Mouse (Mus musculus) midbrain, embryonic 14.5 days (tissue): Measurements from ENCODE around the gene Ofcc1. TPM values are rescaled to one million over a fixed set of nuclear protein-coding genes. Genes with fewer than 3 reads are reported as not detected.

Experiments used
- ATAC-seq: fragments of 200-750 bp; cut with Nextera tagmentation; 2 replicates; pipeline ENCODE4 v1.8.0; 2017; ENCODE audit warnings: moderate number of reproducible peaks, moderate library complexity; ENCODE audit not compliant: low FRiP score, low TSS enrichment
- DNase-seq: peaks from one replicate; pipeline ENCODE4 v3.0.0-alpha.2; 2015
- H3K27ac ChIP-seq: fragments of 300-500 bp; sonication (generic); replicated peaks from 2 replicates; pipeline ENCODE4 v1.5.1; 2014; ENCODE audit warnings: mild to moderate bottlenecking, low read depth, low read length, moderate library complexity
- H3K27me3 ChIP-seq: fragments of 300-500 bp; sonication (generic); 2 replicates; pipeline ENCODE4 v1.6.1; 2014; ENCODE audit warnings: low read length, control low read depth, mixed read lengths; ENCODE audit not compliant: control insufficient read depth, insufficient read depth
- H3K36me3 ChIP-seq: fragments of 300-500 bp; sonication (generic); 2 replicates; pipeline ENCODE4 v1.6.1; 2014; ENCODE audit warnings: low read length, control low read depth; ENCODE audit not compliant: control insufficient read depth, insufficient read depth
- H3K4me1 ChIP-seq: fragments of 300-500 bp; sonication (generic); 2 replicates; pipeline ENCODE4 v1.6.1; 2014; ENCODE audit warnings: mild to moderate bottlenecking, antibody characterized with exemption, low read length, control low read depth; ENCODE audit not compliant: control insufficient read depth, insufficient read depth
- H3K4me2 ChIP-seq: fragments of 300-500 bp; sonication (generic); 2 replicates; pipeline ENCODE4 v1.6.1; 2014; ENCODE audit warnings: mild to moderate bottlenecking, low read length, moderate library complexity
- H3K4me3 ChIP-seq: fragments of 300-500 bp; sonication (generic); replicated peaks from 2 replicates; pipeline ENCODE4 v1.5.1; 2014; ENCODE audit warnings: low read depth, low read length
- H3K9ac ChIP-seq: fragments of 300-500 bp; sonication (generic); replicated peaks from 2 replicates; pipeline ENCODE4 v1.6.1; 2014; ENCODE audit warnings: mild to moderate bottlenecking, low read length, moderate library complexity
- H3K9me3 ChIP-seq: fragments of 300-500 bp; sonication (generic); 2 replicates; pipeline ENCODE4 v1.6.1; 2016; ENCODE audit warnings: low read length, control low read depth, mixed read lengths; ENCODE audit not compliant: control insufficient read depth
- WGBS: fragments of 180-500 bp; shearing (Covaris S2); extraction: QIAGEN DNeasy Blood & Tissue Kit; methylation state at CpG from one replicate; pipeline ENCODE4 v1.1.7; 2014; 5-methylcytosine and 5-hydroxymethylcytosine counted together
- polyA plus RNA-seq: library from polyadenylated mRNA; unstranded; fragments of >200 nt; fragmentation: Nextera tagmentation; extraction: Ambion mirVana; gene quantifications from 2 replicates; pipeline ENCODE4 v1.2.1, GENCODE M21; 2014

The Ofcc1 gene
- polyA plus RNA-seq, 1 experiment from 2014 or later, result 0.14 TPM

DNA sequence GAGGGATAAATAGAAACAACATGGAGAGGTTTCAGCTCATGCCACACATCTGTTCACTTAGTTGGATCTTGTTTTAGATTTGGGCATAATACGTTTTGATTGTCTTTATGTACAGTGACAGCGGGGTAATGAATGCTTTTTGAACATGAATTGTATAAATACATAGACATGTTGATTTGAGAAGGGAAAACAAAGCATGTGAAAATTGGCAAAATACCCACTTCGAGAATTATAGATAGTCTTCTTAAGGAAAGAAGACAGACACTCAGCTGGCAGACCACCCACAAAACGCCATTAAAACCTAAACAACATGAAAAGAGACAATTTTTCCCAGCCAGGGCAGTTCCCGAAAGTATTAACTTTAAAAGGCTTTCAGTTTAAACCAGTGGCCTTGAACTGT, 37.9 kb downstream of the Ofcc1 start:
- no peak for ATAC-seq
- H3K4me1 ChIP-seq, result no peaks in the 10 kb centered on the region
- WGBS, result 85% methylated on average over 5 of the region's 5 CpGs
- no peak overlapping the region for H3K27ac ChIP-seq
- H3K27me3 ChIP-seq, result no peaks in the 10 kb centered on the region
- H3K4me2 ChIP-seq, result no peak overlapping the region
- H3K4me3 ChIP-seq, result no peak overlapping the region
- no peaks in the 10 kb centered on the region for H3K36me3 ChIP-seq
- DNase-seq, result no peak
- H3K9me3 ChIP-seq, result no peaks in the 10 kb centered on the region
- no peak overlapping the region for H3K9ac ChIP-seq

- H3K9ac ChIP-seq, result no peak overlapping the region
- H3K4me1 ChIP-seq, result no peaks in the 10 kb centered on the region
- no peak overlapping the region for H3K4me3 ChIP-seq
- H3K9me3 ChIP-seq, result no peaks in the 10 kb centered on the region
- WGBS, result 79% methylated on average over 6 of the region's 6 CpGs
- DNase-seq, result no peak
- no peak overlapping the region for H3K27ac ChIP-seq
- no peaks in the 10 kb centered on the region for H3K36me3 ChIP-seq
- no peak for ATAC-seq
- no peak overlapping the region for H3K4me2 ChIP-seq
- no peaks in the 10 kb centered on the region for H3K27me3 ChIP-seq
Observed at GRCm38 (mm10) chr13:40320814-40321525, 40.3 kb downstream of the Ofcc1 start.

DNA sequence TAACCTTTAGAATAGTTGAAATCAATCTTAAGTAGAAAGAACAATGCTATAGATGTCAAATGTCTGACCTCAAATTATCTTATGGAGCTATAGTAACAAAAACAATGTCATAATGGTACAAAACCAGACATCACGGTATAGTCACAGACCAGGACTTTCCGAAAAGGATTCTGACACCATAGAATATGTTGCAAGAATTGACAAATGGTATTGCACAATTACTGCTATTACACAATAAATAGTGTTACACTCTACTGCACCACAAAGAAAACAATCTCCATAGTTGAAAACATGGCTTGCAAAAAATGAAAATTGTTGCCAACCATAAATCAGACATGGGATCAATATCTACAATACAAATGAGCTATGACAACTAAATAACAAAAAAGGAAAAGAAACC, 43.5 kb downstream of the Ofcc1 start:
- 93% methylated on average over 2 of the region's 2 CpGs for WGBS
- Histone ChIP-seq H3K4me3 (no peak overlapping the region), H3K27me3 (no peaks in the 10 kb centered on the region), H3K4me1 (no peaks in the 10 kb centered on the region), H3K9me3 (no peaks in the 10 kb centered on the region), H3K4me2 (no peak overlapping the region), H3K9ac (no peak overlapping the region), H3K36me3 (no peaks in the 10 kb centered on the region), H3K27ac (no peak overlapping the region)
- no peak for DNase-seq
- no peak for ATAC-seq

GRCm38 (mm10) chr13:40315158-40315792, 46.0 kb downstream of the Ofcc1 start:
- no peaks in the 10 kb centered on the region for H3K36me3 ChIP-seq
- no peaks in the 10 kb centered on the region for H3K4me1 ChIP-seq
- no peak overlapping the region for H3K4me2 ChIP-seq
- no peaks in the 10 kb centered on the region for H3K27me3 ChIP-seq
- H3K27ac ChIP-seq, result no peak overlapping the region
- 84% methylated on average over 4 of the region's 4 CpGs for WGBS
- no peak overlapping the region for H3K9ac ChIP-seq
- no peak for DNase-seq
- no peak overlapping the region for H3K4me3 ChIP-seq
- ATAC-seq, result no peak
- H3K9me3 ChIP-seq, result no peaks in the 10 kb centered on the region

GRCm38 (mm10) chr13:40292891-40293290, 68.4 kb downstream of the Ofcc1 start:
- H3K4me2 ChIP-seq, result no peak overlapping the region
- no peaks in the 10 kb centered on the region for H3K4me1 ChIP-seq
- H3K9ac ChIP-seq, result no peak overlapping the region
- DNase-seq (no peak), ATAC-seq (no peak)
- H3K4me3 ChIP-seq, result no peak overlapping the region
- no peak overlapping the region for H3K27ac ChIP-seq
- H3K36me3 ChIP-seq, result no peaks in the 10 kb centered on the region
- no peaks in the 10 kb centered on the region for H3K27me3 ChIP-seq
- WGBS, result 55% methylated on average over 2 of the region's 2 CpGs
- H3K9me3 ChIP-seq, result no peaks in the 10 kb centered on the region

- Histone ChIP-seq H3K4me3 (no peak overlapping the region), H3K36me3 (no peaks in the 10 kb centered on the region), H3K9ac (no peak overlapping the region), H3K27me3 (no peaks in the 10 kb centered on the region), H3K4me1 (no peaks in the 10 kb centered on the region), H3K27ac (no peak overlapping the region), H3K9me3 (no peaks in the 10 kb centered on the region), H3K4me2 (no peak overlapping the region)
- 72% methylated on average over 10 of the region's 10 CpGs for WGBS
- DNase-seq, result no peak
- ATAC-seq, result no peak
Observed at GRCm38 (mm10) chr13:40290846-40291245, 70.4 kb downstream of the Ofcc1 start.

DNA sequence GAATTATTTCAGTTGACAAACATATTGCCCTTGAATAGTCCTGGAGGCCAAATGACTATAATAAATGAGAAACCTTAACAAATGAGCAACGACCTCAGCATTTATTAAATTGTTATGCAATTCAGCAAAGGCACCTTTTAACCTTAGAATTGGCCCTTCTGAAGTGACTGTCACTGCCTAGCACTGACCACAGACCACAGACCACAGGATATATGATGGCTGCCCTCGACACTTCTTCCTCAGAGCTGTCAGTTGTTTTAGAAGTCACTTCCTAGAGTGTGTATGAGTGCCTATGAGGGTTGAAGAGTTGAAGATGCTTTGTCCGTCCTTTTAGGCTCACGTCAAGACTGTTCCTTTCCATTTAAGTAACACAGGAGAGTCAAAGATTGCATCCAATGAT, 72.6 kb downstream of the Ofcc1 start:
- H3K27me3 ChIP-seq, result no peaks in the 10 kb centered on the region
- DNase-seq (no peak), ATAC-seq (no peak)
- no peak overlapping the region for H3K4me3 ChIP-seq
- no peaks in the 10 kb centered on the region for H3K36me3 ChIP-seq
- H3K9me3 ChIP-seq, result no peaks in the 10 kb centered on the region
- no peaks in the 10 kb centered on the region for H3K4me1 ChIP-seq
- H3K9ac ChIP-seq, result no peak overlapping the region
- no peak overlapping the region for H3K27ac ChIP-seq
- WGBS, result 87% methylated on average over 4 of the region's 4 CpGs
- H3K4me2 ChIP-seq, result no peak overlapping the region

DNA sequence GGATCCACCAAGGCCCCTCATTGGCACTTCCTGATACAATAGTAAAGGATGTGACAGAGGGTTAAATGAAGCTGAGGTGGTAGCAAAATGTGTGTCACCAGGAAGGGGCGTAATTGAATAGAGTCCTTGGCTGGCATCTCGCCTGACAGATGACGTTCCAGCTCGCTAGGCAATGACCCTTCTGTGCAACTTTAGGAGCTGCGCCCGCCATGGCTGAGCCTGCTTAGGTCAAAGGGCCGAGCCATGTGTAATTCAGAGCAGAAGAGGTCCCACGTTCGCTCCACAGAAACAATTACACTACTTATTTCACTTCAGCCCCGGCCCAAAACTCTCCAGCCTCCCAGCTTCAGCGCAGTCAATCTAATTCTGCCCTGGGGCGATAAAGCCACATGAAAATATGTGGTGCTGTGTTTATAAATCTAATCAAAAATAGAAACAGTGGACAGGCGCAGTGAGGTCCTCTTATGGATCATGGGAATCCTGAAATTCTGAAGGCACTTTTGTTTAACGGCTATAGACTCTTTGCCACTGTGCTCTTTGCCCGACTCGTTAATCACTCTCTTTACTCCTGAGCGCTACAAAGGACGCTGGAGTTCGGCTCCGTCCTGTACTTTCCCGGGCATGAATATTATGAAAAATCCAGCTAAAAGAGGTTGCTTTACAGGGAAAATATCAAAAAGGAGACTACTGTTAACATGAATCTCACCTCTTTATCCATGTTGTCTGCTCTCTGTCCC, 73.8 kb downstream of the Ofcc1 start:
- Histone ChIP-seq H3K27ac (no peak overlapping the region), H3K36me3 (no peaks in the 10 kb centered on the region), H3K27me3 (no peaks in the 10 kb centered on the region), H3K4me3 (no peak overlapping the region), H3K4me1 (no peaks in the 10 kb centered on the region), H3K4me2 (no peak overlapping the region), H3K9me3 (no peaks in the 10 kb centered on the region), H3K9ac (no peak overlapping the region)
- WGBS, result 63% methylated on average over 21 of the region's 21 CpGs
- ATAC-seq (no peak), DNase-seq (no peak)
